Comparison of ENCODE assay signal across 19 mouse cellular contexts in genomic region chr6:140270592-140270991, GRCm38 (mm10).
"Had no signal": no experiment of that assay in that cellular context is flagged by ENCODE, and none has a peak within 500 bp of the region (broad histone marks: within the 10 kb centered on the region; RNA-seq: fewer than 3 reads in every experiment).

No protein-coding gene starts in this region.

- H3K27ac ChIP-seq: liver, embryonic 12.5 days; liver, embryonic 15.5 days; lung, embryonic 15.5 days; midbrain, embryonic 12.5 days; midbrain, embryonic 15.5 days; neural tube, embryonic 13.5 days had no signal

- H3K36me3 ChIP-seq: liver, embryonic 12.5 days; liver, embryonic 15.5 days; lung, embryonic 15.5 days; midbrain, embryonic 12.5 days; midbrain, embryonic 15.5 days; neural tube, embryonic 13.5 days had no signal

- H3K4me2 ChIP-seq: liver, embryonic 12.5 days; liver, embryonic 15.5 days; lung, embryonic 15.5 days; midbrain, embryonic 12.5 days; midbrain, embryonic 15.5 days; neural tube, embryonic 13.5 days had no signal

- H3K9ac ChIP-seq: liver, embryonic 12.5 days; liver, embryonic 15.5 days; lung, embryonic 15.5 days; midbrain, embryonic 12.5 days; midbrain, embryonic 15.5 days; neural tube, embryonic 13.5 days had no signal

- H3K4me3 ChIP-seq: liver, embryonic 12.5 days; liver, embryonic 15.5 days; lung, embryonic 15.5 days; midbrain, embryonic 12.5 days; midbrain, embryonic 15.5 days; neural tube, embryonic 13.5 days had no signal

- ATAC-seq: liver, embryonic 12.5 days; midbrain, embryonic 15.5 days had no signal

- H3K4me1 ChIP-seq: liver, embryonic 12.5 days; liver, embryonic 15.5 days; lung, embryonic 15.5 days; midbrain, embryonic 15.5 days; neural tube, embryonic 13.5 days had no signal

- DNase-seq: kidney, adult 18-20 months; kidney, adult 9 months; kidney, postnatal 14 days; kidney, postnatal 4 days; left cerebral cortex, postnatal 4 days; liver; lung, adult 18-20 months; lung, postnatal 10 days; lung, postnatal 36 days; retina, postnatal 1 day; right cerebral cortex, postnatal 25 days; thymus, adult 18-20 months; thymus, postnatal 36 days had no signal

- H3K9me3 ChIP-seq: liver, embryonic 12.5 days; liver, embryonic 15.5 days; lung, embryonic 15.5 days; midbrain, embryonic 12.5 days; midbrain, embryonic 15.5 days; neural tube, embryonic 13.5 days had no signal

- H3K27me3 ChIP-seq: liver, embryonic 12.5 days; liver, embryonic 15.5 days; lung, embryonic 15.5 days; midbrain, embryonic 12.5 days; midbrain, embryonic 15.5 days; neural tube, embryonic 13.5 days had no signal
